Mouse (Mus musculus) hindbrain, embryonic 10.5 days (tissue): Measurements from ENCODE around the gene Def8. TPM values are rescaled to one million over a fixed set of nuclear protein-coding genes. Genes with fewer than 3 reads are reported as not detected.

Experiments used
- DNase-seq: peaks from one replicate; pipeline ENCODE4 v3.0.0-alpha.2; 2017; ENCODE audit warnings: low spot score
- H3K27ac ChIP-seq: fragments of 300-500 bp; sonication (generic); 2 replicates; pipeline ENCODE4 v1.5.1; 2016; ENCODE audit warnings: mild to moderate bottlenecking, moderate library complexity
- H3K27me3 ChIP-seq: fragments of 300-500 bp; sonication (generic); 2 replicates; pipeline ENCODE4 v1.6.1; 2016; ENCODE audit warnings: mild to moderate bottlenecking; ENCODE audit not compliant: poor library complexity, insufficient read depth, severe bottlenecking
- H3K36me3 ChIP-seq: fragments of 300-500 bp; sonication (generic); 2 replicates; pipeline ENCODE4 v1.6.1; 2016; ENCODE audit warnings: mild to moderate bottlenecking, moderate library complexity
- H3K4me1 ChIP-seq: fragments of 300-500 bp; sonication (generic); replicated peaks from 2 replicates; pipeline ENCODE4 v1.6.1; 2016; ENCODE audit warnings: mild to moderate bottlenecking
- H3K4me3 ChIP-seq: fragments of 300-500 bp; sonication (generic); 2 replicates; pipeline ENCODE4 v1.5.1; 2016; ENCODE audit warnings: mild to moderate bottlenecking, moderate library complexity
- H3K9me3 ChIP-seq: fragments of 300-500 bp; sonication (generic); 2 replicates; pipeline ENCODE4 v1.6.1; 2016; ENCODE audit warnings: mild to moderate bottlenecking, moderate library complexity
- WGBS: fragments of 180-500 bp; shearing (Covaris S2); methylation state at CpG from one replicate; pipeline ENCODE4 v1.1.7; 2016; 5-methylcytosine and 5-hydroxymethylcytosine counted together
- polyA plus RNA-seq: library from polyadenylated mRNA; unstranded; fragments of >200 nt; fragmentation: Nextera tagmentation; extraction: Ambion mirVana; gene quantifications from 2 replicates; pipeline ENCODE4 v1.2.1, GENCODE M21; 2016

The Def8 gene
- polyA plus RNA-seq, 1 experiment from 2014 or later, result 42.3 TPM

GRCm38 (mm10) chr8:123507153-123507552, 83.8 kb downstream of the Def8 start:
- H3K4me1 ChIP-seq, result no peaks in the 10 kb centered on the region
- H3K27ac ChIP-seq, result no peak overlapping the region
- peaks cover 8% of the 10 kb centered on the region; the same call in 1 of the 2 replicates for H3K9me3 ChIP-seq
- no peak overlapping the region for H3K4me3 ChIP-seq
- 97% methylated on average over 5 of the region's 5 CpGs for WGBS
- DNase-seq, result no peak
- H3K27me3 ChIP-seq, result peaks cover under 1% of the 10 kb centered on the region; the same call in 1 of the 2 replicates
- peaks cover 90% of the 10 kb centered on the region for H3K36me3 ChIP-seq

DNA sequence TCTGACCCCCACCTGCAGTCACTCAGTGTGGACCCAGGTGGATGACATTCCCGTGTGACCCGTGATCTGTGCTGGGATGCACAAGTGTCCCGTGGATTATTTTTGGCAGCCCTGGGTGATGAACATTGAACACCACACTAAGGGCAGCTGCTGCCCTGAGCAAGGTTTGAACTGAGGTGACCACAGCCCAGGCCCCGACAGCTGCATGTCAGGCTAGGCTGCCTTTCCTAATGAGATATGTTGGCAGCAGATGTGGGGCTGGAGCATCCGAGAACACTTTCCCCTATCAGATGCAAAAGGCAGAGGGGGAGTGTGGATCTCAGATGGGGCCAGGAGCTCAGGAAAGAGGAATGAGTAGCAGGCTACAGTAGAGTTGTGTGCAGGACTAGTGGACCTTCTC, 87.5 kb downstream of the Def8 start:
- peaks cover 54% of the 10 kb centered on the region for H3K36me3 ChIP-seq
- no peak overlapping the region for H3K27ac ChIP-seq
- peaks cover 26% of the 10 kb centered on the region for H3K4me1 ChIP-seq
- no peak for DNase-seq
- H3K4me3 ChIP-seq, result no peak overlapping the region
- no peaks in the 10 kb centered on the region for H3K9me3 ChIP-seq
- H3K27me3 ChIP-seq, result peaks cover 36% of the 10 kb centered on the region
- WGBS, result 76% methylated on average over 5 of the region's 5 CpGs

Other genes with a start within 250 kb of the Def8 start
- gene Dpep1, start 237.3 kb upstream of the Def8 start, polyA plus RNA-seq, result 3.2 and 4.9 TPM in 2 replicates
- gene Chmp1a, start 210.8 kb upstream of the Def8 start, polyA plus RNA-seq, result 142 and 158 TPM in 2 replicates
- gene Spata33, start 210.7 kb upstream of the Def8 start, polyA plus RNA-seq, result 5.3 and 5.7 TPM in 2 replicates
- gene Cdk10, start 198.7 kb upstream of the Def8 start, polyA plus RNA-seq, result 36.7 and 37.2 TPM in 2 replicates
- gene Spata2l, start 187.3 kb upstream of the Def8 start, polyA plus RNA-seq, result 2.3 and 3.3 TPM in 2 replicates
- 30.6 and 36.0 TPM in 2 replicates for gene Zfp276, start 169.3 kb upstream of the Def8 start, polyA plus RNA-seq
- 26.8 and 31.7 TPM in 2 replicates for gene Vps9d1, start 169.2 kb upstream of the Def8 start, polyA plus RNA-seq
- 35.3 and 40.9 TPM in 2 replicates for gene Fanca, start 105.0 kb upstream of the Def8 start, polyA plus RNA-seq
- 10.8 and 19.5 TPM in 2 replicates for gene Spire2, start 90.8 kb upstream of the Def8 start, polyA plus RNA-seq
- 159 and 169 TPM in 2 replicates for gene Tcf25, start 49.8 kb upstream of the Def8 start, polyA plus RNA-seq
- gene Mc1r, start 16.4 kb upstream of the Def8 start, polyA plus RNA-seq, result 0.05 and 0.21 TPM in 2 replicates
- gene Tubb3, start 12.1 kb upstream of the Def8 start, polyA plus RNA-seq, result 560 and 909 TPM in 2 replicates
- gene Afg3l1, start 54.4 kb downstream of the Def8 start, polyA plus RNA-seq, result 54.9 and 55.3 TPM in 2 replicates
- gene Dbndd1, start 91.9 kb downstream of the Def8 start, polyA plus RNA-seq, result 19.4 and 38.1 TPM in 2 replicates
- gene Gas8, start 95.3 kb downstream of the Def8 start, polyA plus RNA-seq, result 41.9 and 43.1 TPM in 2 replicates
- gene Rhou, start 230.4 kb downstream of the Def8 start, polyA plus RNA-seq, result 6.7 and 7.5 TPM in 2 replicates